Mouse (Mus musculus) bone marrow, adult 2 months (tissue): ENCODE measurements around the gene Vcl.

ENCODE experiments used
- CTCF ChIP-seq: fragments of 200-500 bp; IDR thresholded peaks from 2 replicates; pipeline ENCODE4 v1.5.1; 2011; ENCODE audit warnings: low read length, control low read depth; ENCODE audit not compliant: control insufficient read depth, insufficient read depth
- POLR2A ChIP-seq: fragments of 200-500 bp; IDR thresholded peaks from 2 replicates; pipeline ENCODE4 v1.6.1; 2011; ENCODE audit warnings: low read depth, mild to moderate bottlenecking, control low read depth, low read length, borderline replicate concordance; ENCODE audit not compliant: control insufficient read depth

GRCm38 (mm10) chr14:21051380-21052111 is 122.3 kb downstream of the Vcl start:
- TF ChIP-seq CTCF (no peak), POLR2A (no peak)
